Mouse (Mus musculus): ENCODE measurements around the gene Dlgap1.

Gene Dlgap1

DNA sequence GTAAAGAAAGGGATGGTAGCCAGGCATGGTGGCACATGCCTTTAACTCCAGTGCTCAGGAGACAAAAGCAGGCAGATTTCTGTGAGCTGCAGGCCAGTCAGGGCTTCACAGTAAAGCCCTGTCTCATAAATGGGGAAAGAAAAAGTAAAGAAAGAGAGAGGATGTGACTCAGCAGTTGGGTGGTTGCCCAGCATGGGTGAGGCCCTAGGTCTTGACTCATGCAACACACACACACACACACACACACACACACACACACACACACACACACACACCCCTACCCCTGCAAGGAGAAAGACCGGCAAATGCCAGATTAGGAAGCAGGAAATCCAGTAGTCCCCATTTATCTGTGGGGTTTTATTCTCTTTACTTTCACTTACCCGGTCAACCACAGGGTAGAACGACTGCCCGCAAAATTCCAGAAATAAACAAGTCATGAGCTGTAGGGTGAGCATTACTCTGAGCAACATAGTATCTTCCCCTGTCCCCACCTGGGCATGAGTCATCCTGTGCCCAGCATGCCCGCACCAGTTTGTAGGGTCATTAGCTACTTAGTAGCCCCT, 759.9 kb downstream of the Dlgap1 start:
- CTCF ChIA-PET = no interaction called here

GRCm38 (mm10) chr17:70734728-70735127, 765.9 kb downstream of the Dlgap1 start:
- CTCF ChIA-PET = no interaction called here

GRCm38 (mm10) chr17:70735396-70735795, 766.5 kb downstream of the Dlgap1 start:
- CTCF ChIA-PET = no interaction called here

GRCm38 (mm10) chr17:70737424-70737823, 768.6 kb downstream of the Dlgap1 start:
- CTCF ChIA-PET = no interaction called here

GRCm38 (mm10) chr17:70738168-70738854, 769.4 kb downstream of the Dlgap1 start:
- CTCF ChIA-PET = no interaction called here

GRCm38 (mm10) chr17:70739346-70739745, 770.5 kb downstream of the Dlgap1 start:
- CTCF ChIA-PET = no interaction called here

DNA sequence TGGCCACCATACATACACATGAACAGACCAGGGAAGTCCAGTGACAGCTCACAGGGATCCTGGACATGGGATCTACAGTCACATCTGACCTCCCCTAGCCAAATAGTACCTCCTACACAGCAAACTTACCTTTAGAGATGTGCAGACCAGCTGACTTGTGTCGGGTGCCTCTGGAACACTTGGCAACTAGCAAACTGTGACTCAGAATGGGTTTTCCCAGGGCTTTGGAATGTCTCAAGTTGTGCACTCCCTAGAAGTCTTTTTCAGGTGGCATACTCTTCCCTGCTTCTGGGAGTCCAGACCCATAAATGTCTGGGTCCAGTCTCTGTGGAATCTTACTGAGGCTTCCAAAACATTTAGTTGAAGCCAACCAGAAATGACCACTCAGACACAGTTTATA, 772.8 kb downstream of the Dlgap1 start:
- CTCF ChIA-PET = interaction anchor here (0.6 kb wide), 1 partner anchor 94 kb away, joined by 4 read pairs; no protein-coding TSS in a partner anchor

DNA sequence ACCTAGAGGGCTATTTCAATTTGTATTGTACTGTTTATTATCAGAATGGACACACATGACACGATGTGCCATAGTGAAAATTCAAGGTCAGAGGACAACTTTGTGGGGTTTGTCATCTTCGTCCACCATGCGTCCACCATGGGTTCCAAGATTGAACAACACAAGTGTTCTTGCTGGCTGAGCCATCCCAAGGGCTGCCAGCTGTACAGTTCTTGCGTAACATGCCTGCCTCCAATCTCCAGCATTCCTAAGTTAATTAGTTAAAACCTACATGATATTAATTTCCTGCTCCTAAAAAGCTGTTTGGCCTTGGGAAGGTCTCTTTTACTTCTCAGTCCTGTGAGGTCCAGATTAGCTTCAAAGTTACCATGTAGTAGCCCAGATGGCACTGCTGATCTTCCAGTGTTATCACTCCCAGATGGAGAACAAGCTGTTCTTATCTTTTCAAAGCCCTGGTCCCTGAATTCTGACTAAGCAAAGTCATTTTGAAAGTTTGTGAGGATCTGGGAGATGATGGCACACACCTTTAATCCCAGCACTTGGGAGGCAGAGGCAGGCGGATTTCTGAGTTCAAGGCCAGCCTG, 775.8 kb downstream of the Dlgap1 start:
- CTCF ChIA-PET = no interaction called here

- CTCF ChIA-PET = no interaction called here
Measured at GRCm38 (mm10) chr17:70745385-70745784, 776.5 kb downstream of the Dlgap1 start.

DNA sequence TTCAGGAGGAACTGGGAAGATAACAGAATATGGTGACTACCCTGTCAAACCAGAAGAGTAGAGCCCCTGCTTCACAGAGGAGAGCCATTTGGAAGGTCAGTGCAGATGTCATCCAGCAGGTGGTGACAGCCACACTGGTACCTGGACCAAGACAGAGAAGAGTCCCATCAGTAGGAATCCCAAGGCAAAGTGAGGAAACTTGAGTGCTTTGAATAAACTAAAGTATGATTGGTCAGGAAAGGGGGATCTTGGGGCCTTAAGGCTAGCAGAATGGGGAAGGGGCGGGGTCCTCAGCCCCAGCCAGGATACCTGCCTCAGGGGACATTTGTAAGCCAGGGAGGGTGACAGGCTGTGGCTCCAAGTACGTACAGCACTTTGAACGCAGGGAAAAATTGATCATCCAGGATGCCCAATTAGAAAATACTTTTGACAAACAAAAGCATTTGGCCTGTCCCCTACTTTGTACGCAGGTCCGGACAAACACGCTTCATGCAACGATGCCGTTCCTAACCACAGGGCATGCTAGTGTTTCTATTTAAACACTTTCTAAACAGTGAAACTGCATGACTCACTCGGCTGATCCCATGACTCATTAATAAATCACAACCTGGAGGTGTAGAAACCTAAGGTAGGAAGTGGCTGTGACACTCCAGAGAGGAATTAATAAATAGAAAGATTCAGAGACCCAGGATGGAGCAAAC, 777.7 kb downstream of the Dlgap1 start:
- CTCF ChIA-PET = no interaction called here

- CTCF ChIA-PET = interaction anchor here (0.6 to 0.7 kb wide), 2 partner anchors 442 to 921 kb away, joined by 3 to 5 read pairs; no protein-coding TSS in a partner anchor
Measured at GRCm38 (mm10) chr17:70747731-70748475, 779.0 kb downstream of the Dlgap1 start.

- CTCF ChIA-PET = interaction anchor here (0.7 kb wide), 1 partner anchor 441 kb away, joined by 5 read pairs; no protein-coding TSS in a partner anchor
Measured at GRCm38 (mm10) chr17:70748476-70748830, 779.6 kb downstream of the Dlgap1 start.

GRCm38 (mm10) chr17:70748964-70749650, 780.2 kb downstream of the Dlgap1 start:
- CTCF ChIA-PET = interaction anchor here (0.6 to 0.7 kb wide), 3 partner anchors 165 to 441 kb away, joined by 5 to 6 read pairs (median 5); no protein-coding TSS in a partner anchor

GRCm38 (mm10) chr17:70750236-70751160, 781.6 kb downstream of the Dlgap1 start:
- CTCF ChIA-PET = interaction anchor here (0.5 kb wide), 1 partner anchor 10 kb away, joined by 17 read pairs; no protein-coding TSS in a partner anchor

GRCm38 (mm10) chr17:70751161-70751651, 782.3 kb downstream of the Dlgap1 start:
- CTCF ChIA-PET = interaction anchor here (0.5 to 1.2 kb wide), 2 partner anchors 10 to 217 kb away, joined by 8 to 17 read pairs; no protein-coding TSS in a partner anchor

GRCm38 (mm10) chr17:70751676-70752075, 782.8 kb downstream of the Dlgap1 start:
- CTCF ChIA-PET = interaction anchor here (1.2 kb wide), 1 partner anchor 217 kb away, joined by 8 read pairs; no protein-coding TSS in a partner anchor

DNA sequence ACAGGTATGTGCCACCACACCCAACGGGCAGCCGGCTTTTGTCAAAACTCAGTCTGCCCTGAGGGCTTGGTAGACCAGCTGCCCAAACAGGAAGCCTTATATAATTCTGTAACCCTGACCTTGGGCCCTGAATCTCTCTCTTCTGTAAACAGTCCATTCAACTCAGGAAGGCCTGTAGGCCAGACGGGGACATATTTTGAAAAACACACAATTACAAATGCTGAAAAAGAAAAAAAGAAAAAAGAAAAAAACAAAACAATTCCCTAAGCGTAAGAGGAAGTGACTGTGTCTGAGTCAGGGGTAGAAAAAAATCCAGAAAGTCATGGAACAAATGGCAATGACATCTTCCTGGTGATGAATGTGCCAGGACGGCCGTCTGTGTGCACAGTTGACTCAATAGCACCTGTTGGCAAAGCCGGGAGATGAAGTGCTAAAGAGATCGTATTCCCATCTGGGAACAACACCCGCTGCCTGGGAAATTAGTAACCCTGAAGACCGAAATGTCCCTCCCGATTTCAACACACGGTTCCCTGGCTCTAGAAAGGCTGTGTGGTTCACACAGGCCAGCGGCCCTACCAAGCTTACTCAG, 784.7 kb downstream of the Dlgap1 start:
- CTCF ChIA-PET = no interaction called here

GRCm38 (mm10) chr17:70754041-70754440, 785.2 kb downstream of the Dlgap1 start:
- CTCF ChIA-PET = no interaction called here

DNA sequence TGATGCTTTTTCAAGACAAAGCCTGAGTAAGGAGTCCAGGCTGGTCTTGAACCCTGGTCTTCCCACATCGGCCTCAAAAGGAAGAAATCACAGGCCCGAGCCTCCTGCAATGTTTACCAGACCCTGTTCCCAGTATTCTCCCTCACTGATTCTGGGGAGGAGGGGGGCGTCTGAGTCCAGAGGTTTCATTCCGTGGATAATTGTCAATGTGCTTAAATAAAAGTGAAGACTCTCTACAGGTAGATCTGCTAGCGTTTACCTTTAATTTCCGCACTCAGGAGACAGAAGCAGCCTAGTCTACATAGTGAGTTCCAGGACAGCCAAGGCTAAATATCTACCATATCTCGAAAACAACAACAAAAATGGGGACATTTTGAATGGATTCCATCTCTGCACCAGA, 785.8 kb downstream of the Dlgap1 start:
- CTCF ChIA-PET = no interaction called here

All from spleen, embryonic (tissue).